Mouse (Mus musculus): ENCODE results near the gene Galnt2.

The Galnt2 gene

GRCm38 (mm10) chr8:124294425-124294824 lies 63.2 kb downstream of the Galnt2 start:
- DNase-seq, result no peak

DNA sequence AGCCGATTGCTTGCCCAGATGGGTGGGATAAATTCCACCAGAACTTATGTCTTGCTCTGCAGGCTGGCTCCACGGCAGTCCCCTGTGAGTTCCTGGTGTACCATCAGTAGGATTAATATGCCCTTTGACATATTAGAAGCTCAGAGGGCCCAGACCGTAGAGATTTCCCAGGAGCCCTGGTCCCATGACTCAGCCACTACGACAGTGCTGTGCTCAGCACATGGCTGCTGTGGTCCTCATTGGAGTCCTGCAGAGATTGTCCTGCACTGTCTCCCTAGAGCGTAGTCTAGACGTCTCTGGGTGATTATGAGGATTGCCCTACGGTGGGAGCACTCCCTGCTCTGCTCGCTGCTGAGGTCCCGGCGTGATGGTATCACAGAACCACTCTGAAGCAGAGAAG lies 63.7 kb downstream of the Galnt2 start:
- no peak for DNase-seq

DNA sequence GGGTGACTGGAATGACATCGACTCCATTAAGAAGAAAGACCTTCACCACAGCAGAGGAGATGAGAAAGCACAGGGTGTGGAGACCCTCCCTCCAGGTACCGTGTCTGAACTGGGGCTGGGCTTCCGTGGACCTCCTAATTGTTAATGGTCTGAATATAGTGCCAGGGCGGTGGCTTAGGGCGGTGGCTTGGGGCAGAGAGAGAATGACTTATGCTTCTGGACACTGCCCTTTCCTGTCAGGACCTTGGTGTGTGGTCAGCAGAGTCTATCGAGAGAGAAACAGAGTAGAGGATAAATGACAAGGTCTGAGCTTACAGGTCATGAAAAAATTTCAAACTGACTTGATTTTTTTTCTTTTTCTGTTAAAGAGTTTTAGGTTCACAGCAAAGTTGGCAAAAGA lies 64.2 kb downstream of the Galnt2 start:
- no peak for DNase-seq

DNA sequence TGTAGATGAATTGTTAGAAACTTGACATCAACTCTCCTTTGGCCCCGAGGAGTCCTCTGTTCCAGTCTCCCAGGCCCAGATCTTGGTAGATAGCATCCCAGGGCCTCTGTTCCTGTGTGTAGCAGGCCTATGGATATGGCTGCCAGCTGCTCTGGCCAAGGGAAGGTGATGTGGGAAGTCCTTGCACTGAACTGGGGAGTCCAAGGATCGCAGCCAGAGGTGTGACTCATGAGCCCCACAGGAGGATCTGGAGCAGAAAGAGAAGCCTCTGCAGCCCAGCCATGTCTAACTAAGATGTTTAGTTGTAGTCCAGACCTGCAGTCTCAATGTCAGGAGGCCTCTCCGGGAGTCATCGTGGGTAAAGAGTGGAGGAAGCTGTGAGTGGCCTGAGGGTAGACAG lies 70.3 kb downstream of the Galnt2 start:
- no peak for DNase-seq

GRCm38 (mm10) chr8:124301935-124302555 lies 70.9 kb downstream of the Galnt2 start:
- no peak for DNase-seq

DNA sequence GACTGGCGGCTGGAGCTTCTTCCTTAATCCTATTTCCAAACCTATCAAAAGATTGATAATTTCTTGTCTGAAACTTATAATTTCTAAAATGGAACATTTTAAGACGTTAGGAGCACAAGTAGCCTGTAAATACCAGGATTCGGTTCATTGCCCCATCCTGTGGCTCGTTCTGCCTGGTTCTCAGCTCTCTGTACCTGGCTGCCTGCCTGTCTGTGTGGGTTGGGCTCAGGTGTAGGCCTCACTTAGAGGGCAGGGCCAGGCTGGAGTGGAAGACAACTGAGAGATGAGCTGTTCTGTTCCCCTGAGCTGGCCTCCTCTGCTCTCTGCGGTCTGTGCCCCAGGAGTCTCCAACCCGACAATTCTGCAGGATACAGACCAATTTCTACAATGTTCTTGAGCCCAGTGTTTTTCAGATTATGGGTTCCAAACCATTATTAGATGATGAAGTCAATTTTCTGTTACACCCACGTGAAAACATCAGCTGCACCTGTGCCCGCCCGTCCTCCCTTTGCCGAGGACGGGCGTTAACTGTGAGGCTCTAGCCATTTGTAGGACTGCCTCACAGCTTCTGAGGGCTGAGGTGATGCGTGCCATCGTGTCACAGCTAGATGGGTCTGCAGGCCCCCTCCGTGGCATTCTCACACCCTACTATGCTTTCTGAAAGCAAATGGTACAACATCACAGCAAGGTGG lies 72.2 kb downstream of the Galnt2 start:
- no peak for DNase-seq

DNA sequence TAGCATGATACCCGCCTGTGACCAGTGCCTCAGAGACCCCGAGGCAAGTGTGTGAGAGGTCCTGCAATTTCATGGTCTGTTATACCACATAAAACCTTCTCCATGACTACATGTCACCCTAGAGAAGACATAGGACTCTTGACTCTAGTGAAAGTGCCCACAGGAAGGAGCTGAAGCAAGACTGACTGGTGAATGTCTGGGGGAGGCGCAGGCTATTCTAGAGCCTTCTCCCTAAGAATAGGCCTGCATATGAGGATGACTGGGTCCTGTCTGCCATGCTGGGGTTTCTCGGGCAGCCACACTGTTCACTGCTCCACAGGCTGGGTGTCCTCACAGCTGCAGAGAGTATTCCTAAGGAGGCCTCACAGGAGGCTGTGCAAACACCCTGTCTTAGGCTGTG lies 73.0 kb downstream of the Galnt2 start:
- no peak for DNase-seq

DNA sequence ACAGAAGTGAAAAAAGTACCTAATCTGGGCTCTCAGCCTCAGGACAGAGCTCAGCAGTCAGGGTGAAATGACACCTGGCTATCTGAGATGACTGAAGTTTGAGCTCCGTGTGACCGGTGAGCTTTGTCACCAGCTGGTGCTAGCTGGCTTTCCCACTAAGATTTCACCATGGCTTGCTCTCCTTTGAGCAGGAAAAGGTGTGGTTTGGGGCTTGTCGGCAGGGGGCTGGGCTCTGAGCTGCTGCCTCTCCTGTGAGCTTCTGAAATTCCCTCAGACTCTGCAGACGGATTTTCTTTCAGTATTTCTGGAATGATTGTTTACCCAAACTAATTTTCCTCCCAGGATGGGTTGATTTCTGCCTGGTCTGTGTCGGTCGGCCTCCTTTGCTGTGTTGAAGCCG lies 75.4 kb downstream of the Galnt2 start:
- no peak for DNase-seq

GRCm38 (mm10) chr8:124307700-124308099 lies 76.5 kb downstream of the Galnt2 start:
- no peak for DNase-seq

- no peak for DNase-seq
Observed at GRCm38 (mm10) chr8:124310509-124310908, 79.3 kb downstream of the Galnt2 start.

- no peak for DNase-seq
Observed at GRCm38 (mm10) chr8:124311111-124311510, 79.9 kb downstream of the Galnt2 start.

GRCm38 (mm10) chr8:124311723-124312122 lies 80.5 kb downstream of the Galnt2 start:
- no peak for DNase-seq

DNA sequence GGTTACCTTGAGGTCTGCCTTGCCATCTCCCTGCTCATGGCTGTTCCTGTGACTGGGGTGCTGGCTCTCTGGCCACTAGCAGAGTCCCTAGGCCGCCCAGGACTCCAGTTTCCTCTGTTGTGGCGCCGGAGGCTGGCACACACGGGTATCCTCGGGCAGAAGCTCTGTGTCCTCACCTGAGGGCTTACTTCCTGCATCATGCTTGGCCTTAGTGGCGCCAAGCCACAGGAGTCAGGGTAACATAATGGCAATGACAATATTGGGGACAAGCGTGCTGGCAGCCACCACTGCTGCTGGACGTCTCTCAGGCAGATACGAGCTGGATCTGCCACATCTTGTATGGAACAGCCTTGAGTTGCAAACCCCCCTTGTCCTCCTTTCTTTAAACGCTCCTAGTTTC lies 81.0 kb downstream of the Galnt2 start:
- no peak for DNase-seq

GRCm38 (mm10) chr8:124314803-124315202 lies 83.6 kb downstream of the Galnt2 start:
- peak in 1 of 2 experiments; percentile 66 for DNase-seq

DNA sequence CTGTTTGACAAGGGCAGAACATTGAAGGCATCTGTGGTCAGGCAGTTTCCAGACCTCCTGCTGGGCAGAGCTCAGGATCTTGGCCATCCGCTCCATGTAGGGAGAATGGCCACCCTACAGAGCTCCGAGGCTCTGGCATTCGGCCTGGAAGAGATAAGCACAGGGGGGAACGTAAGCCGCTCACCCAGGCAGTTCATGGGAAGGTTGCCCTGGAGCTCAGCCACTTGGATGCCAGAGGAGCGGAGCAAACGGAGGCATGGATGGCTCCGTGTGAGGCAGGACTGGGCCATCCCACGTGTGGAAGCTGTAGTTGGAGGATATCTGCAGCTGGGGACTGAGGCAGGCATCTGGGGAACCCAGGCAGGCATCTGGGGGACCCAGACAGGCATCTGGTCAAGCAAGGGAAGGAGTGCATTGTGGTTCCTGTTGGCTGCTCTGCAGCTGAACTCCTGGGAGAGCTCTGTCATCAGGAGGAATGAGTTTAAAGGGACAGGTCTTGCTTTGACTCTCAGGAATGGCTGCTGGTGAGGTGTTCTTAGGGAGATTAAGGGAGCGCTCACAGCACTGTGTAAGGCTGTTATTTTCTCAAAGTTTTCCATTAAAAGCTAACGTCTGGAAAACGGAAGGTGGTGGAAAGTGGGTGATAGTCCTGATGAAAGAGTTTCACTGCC lies 85.4 kb downstream of the Galnt2 start:
- DNase-seq, result peak; percentile 89 to 93

- peak in 1 of 2 experiments; percentile 45 for DNase-seq
Observed at GRCm38 (mm10) chr8:124317191-124317682, 86.0 kb downstream of the Galnt2 start.

GRCm38 (mm10) chr8:124317821-124318220 lies 86.6 kb downstream of the Galnt2 start:
- DNase-seq, result no peak

DNA sequence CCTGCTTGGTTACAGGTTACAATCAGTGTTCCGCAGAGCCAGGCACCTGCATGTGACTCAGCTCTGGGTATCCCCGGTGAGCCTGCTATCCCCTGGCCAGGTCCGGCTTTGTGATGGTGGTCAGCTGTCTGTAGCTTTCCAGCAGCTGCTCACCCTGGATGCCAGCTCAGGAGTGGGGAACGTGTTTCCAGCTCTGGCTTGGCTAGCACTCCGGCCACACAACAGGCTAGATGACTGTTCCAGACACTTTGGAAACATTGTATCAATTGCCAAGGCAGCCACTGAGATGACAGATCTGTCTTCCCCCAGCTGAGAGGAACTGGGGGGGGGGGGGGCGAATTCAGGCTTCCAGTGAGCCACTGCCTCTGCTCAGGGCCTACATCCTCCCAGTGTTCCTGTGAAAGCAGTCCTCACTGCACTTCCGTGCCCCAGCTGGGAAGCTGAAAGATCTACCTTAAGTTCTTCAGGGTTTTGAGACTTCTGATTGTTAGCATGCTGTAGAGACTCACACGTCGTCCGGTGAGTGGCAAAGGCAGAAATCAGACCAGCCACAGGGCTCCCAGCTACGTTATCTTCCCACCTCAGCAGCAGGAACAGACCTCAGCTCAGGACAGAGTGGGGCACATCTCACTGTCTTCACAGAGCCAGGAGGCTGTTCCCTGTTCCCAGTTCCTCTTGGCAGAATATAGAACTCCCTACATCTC lies 87.6 kb downstream of the Galnt2 start:
- DNase-seq, result peak; percentile 48 to 53

- DNase-seq, result no peak
Observed at GRCm38 (mm10) chr8:124319316-124319652, 88.1 kb downstream of the Galnt2 start.

DNA sequence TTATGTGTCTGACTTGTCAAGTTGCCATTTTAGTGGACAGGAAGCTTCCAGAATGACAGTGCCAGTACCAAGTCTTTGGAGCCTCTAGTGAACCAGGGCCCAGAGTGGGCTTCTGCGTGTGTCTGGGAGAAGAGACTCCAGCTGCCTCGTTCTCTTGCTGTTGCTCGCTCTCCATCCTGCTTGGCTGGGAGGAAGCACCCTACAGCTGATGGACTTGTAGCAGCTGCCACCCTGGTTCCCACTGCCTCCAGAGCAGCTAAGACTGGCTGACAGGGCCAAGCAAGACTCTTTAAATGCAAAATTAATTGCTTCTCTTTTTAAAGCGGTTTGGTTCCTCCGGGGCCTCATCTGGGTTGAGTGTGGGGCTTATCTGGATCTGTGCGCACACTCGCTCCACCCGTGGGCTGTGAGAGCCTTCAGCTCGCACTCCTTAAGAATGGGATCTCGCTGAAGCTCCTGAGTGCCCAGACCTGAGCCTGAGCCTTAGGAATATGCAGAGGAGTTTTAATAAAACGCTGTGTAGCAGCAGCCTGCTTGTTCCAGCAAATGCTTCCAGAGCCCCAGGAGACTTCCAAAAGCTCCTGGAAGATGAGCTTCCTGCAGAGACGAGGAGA lies 90.1 kb downstream of the Galnt2 start:
- no peak for DNase-seq

- DNase-seq, result no peak
Observed at GRCm38 (mm10) chr8:124323356-124323755, 92.2 kb downstream of the Galnt2 start.

DNA sequence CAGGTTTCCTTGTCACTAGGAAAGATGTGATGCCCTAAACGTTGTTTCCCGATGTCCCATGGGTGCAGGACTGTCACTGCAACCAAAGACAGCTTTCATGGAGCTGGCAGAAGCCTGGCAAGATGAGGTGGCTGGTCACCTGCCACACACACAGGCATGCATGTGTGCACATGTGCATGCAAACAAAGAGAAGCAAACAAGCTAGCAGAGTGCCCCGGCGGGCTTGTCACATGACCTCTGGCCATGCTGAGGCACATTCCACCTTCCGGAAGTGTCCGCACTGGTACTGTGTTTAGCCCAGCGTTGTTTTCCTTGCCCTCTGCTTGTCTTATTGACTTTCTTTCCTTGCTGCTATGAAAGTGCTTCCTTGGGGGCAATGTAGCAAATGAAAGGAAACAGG lies 97.1 kb downstream of the Galnt2 start:
- no peak for DNase-seq

DNA sequence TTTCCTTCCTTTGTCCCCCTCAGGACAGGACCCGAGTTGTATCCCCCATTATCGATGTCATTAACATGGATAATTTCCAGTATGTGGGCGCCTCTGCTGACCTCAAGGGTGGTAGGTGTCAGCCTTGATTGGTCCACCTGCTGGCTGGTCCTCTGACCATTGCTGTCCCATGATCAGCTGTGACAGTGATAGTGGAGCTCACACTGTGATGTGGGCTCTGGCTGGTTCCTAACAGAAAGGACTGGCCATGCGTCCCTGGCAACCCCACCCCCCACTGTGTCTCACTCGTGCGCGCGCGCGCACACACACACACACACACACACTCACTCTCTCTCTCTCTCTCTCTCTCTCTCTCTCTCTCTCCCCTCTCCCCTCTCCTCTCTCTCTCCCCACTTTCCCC lies 98.5 kb downstream of the Galnt2 start:
- DNase-seq, result no peak
